Mouse (Mus musculus) heart, embryonic 14.5 days (tissue): ENCODE results near the gene Gm884. TPM values are rescaled to one million over a fixed set of nuclear protein-coding genes. Genes with fewer than 3 reads are reported as not detected.
A peak's percentile ranks its signal among the peaks of the same experiment; 100 is the strongest.

Source experiments
- ATAC-seq: fragments of 200-750 bp; cut with Nextera tagmentation; 2 replicates; pipeline ENCODE4 v1.8.0; 2017; ENCODE audit warnings: low read depth, moderate TSS enrichment; ENCODE audit not compliant: insufficient number of reproducible peaks, insufficient read depth, low FRiP score
- H3K27ac ChIP-seq, 2 experiments: fragments of 200-500 bp in 1 of 2; fragments of 300-500 bp in 1 of 2; sonication (generic) in 1 of 2; replicated peaks in 1 of 2; 2 replicates each; pipeline ENCODE4 v1.5.1; 2012 to 2014; ENCODE audit warnings: low read depth in 2 of 2, low read length in 2 of 2, control low read depth in 1 of 2, mild to moderate bottlenecking in 1 of 2, mixed read lengths in 1 of 2; ENCODE audit not compliant: control insufficient read depth in 1 of 2, insufficient read depth in 1 of 2
- H3K27me3 ChIP-seq: fragments of 300-500 bp; sonication (generic); 2 replicates; pipeline ENCODE4 v1.6.1; 2014; ENCODE audit warnings: mild to moderate bottlenecking, low read length, control low read depth; ENCODE audit not compliant: control insufficient read depth, insufficient read depth
- H3K36me3 ChIP-seq: fragments of 300-500 bp; sonication (generic); 2 replicates; pipeline ENCODE4 v1.6.1; 2014; ENCODE audit warnings: mild to moderate bottlenecking, control low read depth, low read length, mixed read lengths; ENCODE audit not compliant: control insufficient read depth, insufficient read depth
- H3K4me1 ChIP-seq, 2 experiments: fragments of 200-500 bp in 1 of 2; fragments of 300-500 bp in 1 of 2; sonication (generic) in 1 of 2; 2 replicates each; pipeline ENCODE4 v1.6.1; 2012 to 2014; ENCODE audit warnings: low read length in 2 of 2, control low read depth in 1 of 2, mixed read lengths in 1 of 2; ENCODE audit not compliant: control insufficient read depth in 2 of 2, insufficient read depth in 2 of 2
- H3K4me2 ChIP-seq: fragments of 300-500 bp; sonication (generic); 2 replicates; pipeline ENCODE4 v1.6.1; 2014; ENCODE audit warnings: mild to moderate bottlenecking, low read length
- H3K4me3 ChIP-seq, 2 experiments: fragments of 200-500 bp in 1 of 2; fragments of 300-500 bp in 1 of 2; sonication (generic) in 1 of 2; 2 replicates each; pipeline ENCODE4 v1.5.1; 2012 to 2014; ENCODE audit warnings: low read length in 2 of 2, mild to moderate bottlenecking in 2 of 2, control low read depth in 1 of 2, low read depth in 1 of 2, moderate library complexity in 1 of 2; ENCODE audit not compliant: control insufficient read depth in 1 of 2, insufficient read depth in 1 of 2
- H3K9ac ChIP-seq: fragments of 300-500 bp; sonication (generic); 2 replicates; pipeline ENCODE4 v1.6.1; 2014; ENCODE audit warnings: mild to moderate bottlenecking, low read length
- H3K9me3 ChIP-seq: fragments of 300-500 bp; sonication (generic); 2 replicates; pipeline ENCODE4 v1.6.1; 2016; ENCODE audit warnings: low read length, control low read depth; ENCODE audit not compliant: control insufficient read depth
- WGBS: fragments of 180-500 bp; shearing (Covaris S2); extraction: QIAGEN DNeasy Blood & Tissue Kit; methylation state at CpG from one replicate; pipeline ENCODE4 v1.1.7; 2014; 5-methylcytosine and 5-hydroxymethylcytosine counted together
- polyA plus RNA-seq: library from polyadenylated mRNA; unstranded; fragments of >200 nt; fragmentation: Nextera tagmentation; extraction: Ambion mirVana; gene quantifications from 2 replicates; pipeline ENCODE4 v1.2.1, GENCODE M21; 2014

The Gm884 gene
- polyA plus RNA-seq, 1 experiment from 2014 or later: not detected

DNA sequence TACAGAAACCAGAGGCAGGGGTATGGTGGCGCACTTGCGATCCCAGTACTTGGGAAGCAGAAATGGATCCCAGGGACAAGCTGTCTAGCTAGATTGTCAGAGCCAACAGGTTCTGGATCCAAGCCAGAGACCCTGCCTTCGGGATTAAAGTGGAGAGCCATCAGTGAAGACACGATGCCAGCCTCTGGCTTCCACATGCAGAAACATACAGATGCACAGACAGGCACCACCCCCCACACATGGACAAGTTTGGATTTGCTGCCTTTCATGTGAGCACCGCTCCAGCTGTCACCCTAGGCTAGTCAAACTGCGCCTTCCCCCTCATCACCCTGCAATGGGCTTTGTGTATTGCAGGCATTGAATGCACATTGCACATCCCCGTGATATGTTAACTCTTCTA, 37.2 kb upstream of the Gm884 start:
- Histone ChIP-seq H3K4me3 (no peak overlapping the region), H3K4me2 (no peak overlapping the region), H3K4me1 (no peaks in the 10 kb centered on the region), H3K9me3 (no peaks in the 10 kb centered on the region), H3K36me3 (no peaks in the 10 kb centered on the region), H3K9ac (no peak overlapping the region), H3K27me3 (peaks cover 31% of the 10 kb centered on the region), H3K27ac (no peak overlapping the region)
- no peak for ATAC-seq
- WGBS: 79% methylated on average over 7 of the region's 7 CpGs

GRCm38 (mm10) chr11:103656520-103656919, 35.6 kb upstream of the Gm884 start:
- H3K9ac ChIP-seq: no peak overlapping the region
- no peaks in the 10 kb centered on the region for H3K36me3 ChIP-seq
- no peaks in the 10 kb centered on the region for H3K9me3 ChIP-seq
- peaks cover 48% of the 10 kb centered on the region for H3K27me3 ChIP-seq
- 9% methylated on average over 3 of the region's 3 CpGs for WGBS
- H3K4me1 ChIP-seq: no peaks in the 10 kb centered on the region
- no peak overlapping the region for H3K4me2 ChIP-seq
- no peak for ATAC-seq
- no peak overlapping the region for H3K4me3 ChIP-seq
- H3K27ac ChIP-seq: no peak overlapping the region

DNA sequence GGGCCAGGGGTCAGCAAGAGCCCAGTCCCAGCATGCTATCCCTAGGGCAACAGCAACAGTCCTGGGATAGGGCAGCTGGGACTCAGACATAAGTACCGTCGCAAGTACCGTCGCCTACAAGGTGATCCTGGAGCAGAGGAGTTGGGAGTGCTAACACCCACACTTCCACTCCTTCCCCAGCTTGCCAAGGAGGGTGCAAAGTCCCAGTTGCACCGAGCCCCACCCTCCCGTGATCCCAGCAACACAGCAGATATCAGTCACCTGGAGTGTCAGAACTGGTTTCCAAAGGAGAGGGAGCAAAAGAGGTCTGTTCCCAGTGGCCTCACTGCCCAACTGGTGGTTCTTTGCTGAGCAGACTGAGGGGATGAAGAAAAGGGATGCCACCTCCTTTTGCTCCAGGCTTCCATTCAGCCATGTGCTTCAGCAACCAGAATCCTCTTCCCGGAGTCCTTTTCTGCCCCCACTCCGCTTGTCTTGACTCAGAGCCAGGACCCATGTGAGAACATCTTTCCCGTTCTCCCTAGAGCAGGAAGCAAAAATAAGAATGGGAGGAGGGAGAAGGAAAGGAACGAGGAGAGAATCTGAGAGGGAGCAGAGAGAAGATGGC, 32.5 kb upstream of the Gm884 start:
- 59% methylated on average over 10 of the region's 10 CpGs for WGBS
- Histone ChIP-seq H3K4me2 (no peak overlapping the region), H3K4me1 (peaks cover 5 to 9% of the 10 kb centered on the region in 2 experiments; a peak in 3 of 4 replicates), H3K27me3 (peaks cover 79% of the 10 kb centered on the region), H3K27ac (no peak overlapping the region), H3K36me3 (no peaks in the 10 kb centered on the region), H3K9me3 (no peaks in the 10 kb centered on the region), H3K9ac (no peak overlapping the region), H3K4me3 (no peak overlapping the region)
- ATAC-seq: no peak

DNA sequence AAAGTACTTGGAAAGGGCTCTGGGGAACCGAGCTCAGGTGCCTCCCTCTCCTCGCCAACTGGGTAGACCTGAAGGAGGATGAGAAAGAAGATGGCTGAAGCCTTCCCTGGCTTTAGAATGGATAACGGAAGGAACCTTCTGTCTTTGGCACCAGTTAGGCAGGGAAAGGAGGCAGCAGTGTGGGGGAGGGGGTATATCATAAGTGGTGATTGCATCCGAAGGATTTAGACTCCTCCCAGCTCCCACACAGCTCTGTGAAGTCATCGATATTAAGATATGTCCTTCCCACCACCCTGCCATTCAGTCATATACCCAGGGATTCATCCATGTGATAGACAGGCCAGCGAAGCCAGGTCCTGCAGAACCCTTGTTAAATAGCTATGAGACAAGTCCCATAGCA, 30.5 kb upstream of the Gm884 start:
- no peak for ATAC-seq
- peaks cover 5 to 9% of the 10 kb centered on the region in 2 experiments; a peak in 3 of 4 replicates for H3K4me1 ChIP-seq
- WGBS: 72% methylated on average over 6 of the region's 6 CpGs
- no peaks in the 10 kb centered on the region for H3K9me3 ChIP-seq
- no peaks in the 10 kb centered on the region for H3K36me3 ChIP-seq
- no peak overlapping the region for H3K27ac ChIP-seq
- H3K4me2 ChIP-seq: no peak overlapping the region
- H3K9ac ChIP-seq: no peak overlapping the region
- peaks cover 95% of the 10 kb centered on the region for H3K27me3 ChIP-seq
- H3K4me3 ChIP-seq: no peak overlapping the region

DNA sequence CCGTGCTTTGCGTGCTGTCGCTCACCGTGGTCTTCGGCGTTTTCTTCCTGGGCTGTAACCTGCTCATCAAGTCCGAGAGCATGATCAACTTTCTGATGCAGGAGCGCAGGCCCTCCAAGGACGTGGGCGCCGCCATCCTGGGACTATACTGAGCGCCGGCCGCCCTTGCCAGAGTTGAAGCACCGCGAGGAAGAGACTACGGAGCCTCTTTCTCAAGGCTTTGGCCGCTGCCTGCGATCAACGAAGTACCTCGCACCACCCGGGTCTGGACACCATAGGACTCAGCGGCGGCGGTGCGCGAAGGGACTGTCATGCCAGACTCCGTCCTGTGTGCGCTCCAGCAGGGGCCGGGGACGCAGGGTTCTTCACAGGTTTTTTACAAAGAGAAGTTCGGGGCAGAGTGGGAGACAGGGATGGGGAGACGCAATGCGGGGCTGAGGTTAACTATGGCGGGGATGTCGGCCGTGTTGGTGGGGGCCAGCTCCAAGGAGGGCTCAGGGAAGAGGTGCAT, 29.1 kb upstream of the Gm884 start:
- Histone ChIP-seq H3K27me3 (peaks cover 82% of the 10 kb centered on the region), H3K4me3 (peak overlapping the region; percentile 22 to 26), H3K4me2 (peak overlapping the region; percentile 55), H3K9ac (no peak overlapping the region), H3K4me1 (peaks cover 5 to 9% of the 10 kb centered on the region in 2 experiments; a peak in 3 of 4 replicates), H3K36me3 (no peaks in the 10 kb centered on the region), H3K9me3 (no peaks in the 10 kb centered on the region), H3K27ac (no peak overlapping the region)
- ATAC-seq: no peak
- 2% methylated on average over 37 of the region's 37 CpGs for WGBS

- WGBS: 2% methylated on average over 55 of the region's 71 CpGs
- no peak for ATAC-seq
Observed at GRCm38 (mm10) chr11:103649301-103649982, 28.5 kb upstream of the Gm884 start, which contains the start of gene Rprml. Rprml (plus strand) TSS chr11:103649570.

GRCm38 (mm10) chr11:103648656-103649055, 27.7 kb upstream of the Gm884 start:
- no peak overlapping the region for H3K4me3 ChIP-seq
- H3K27ac ChIP-seq: no peak overlapping the region
- peaks cover 73% of the 10 kb centered on the region for H3K27me3 ChIP-seq
- no peaks in the 10 kb centered on the region for H3K36me3 ChIP-seq
- peaks cover 5 to 9% of the 10 kb centered on the region in 2 experiments; a peak in 3 of 4 replicates for H3K4me1 ChIP-seq
- no peak overlapping the region for H3K9ac ChIP-seq
- no peak for ATAC-seq
- no peaks in the 10 kb centered on the region for H3K9me3 ChIP-seq
- WGBS: 33% methylated on average over 7 of the region's 7 CpGs
- no peak overlapping the region for H3K4me2 ChIP-seq

More at GRCm38 (mm10) chr11:103649301-103649982, 28.5 kb upstream of the Gm884 start, which contains the start of gene Rprml:
- Histone ChIP-seq H3K4me3 (peak within 1 kb of the TSS; percentile 22 to 26), H3K4me1 (peaks cover 5 to 9% of the 10 kb centered on the region in 2 experiments; a peak in 3 of 4 replicates), H3K27me3 (peaks cover 76% of the 10 kb centered on the region), H3K36me3 (no peaks in the 10 kb centered on the region), H3K4me2 (peak within 1 kb of the TSS; percentile 55), H3K9ac (no peak within 1 kb of the TSS), H3K9me3 (no peaks in the 10 kb centered on the region), H3K27ac (no peak within 1 kb of the TSS)
